Mouse (Mus musculus) ES-E14 (cell line): ENCODE measurements around the gene Armc10. TPM values are rescaled to one million over a fixed set of nuclear protein-coding genes. Genes with fewer than 3 reads are reported as not detected.
A peak's percentile ranks its signal among the peaks of the same experiment; 100 is the strongest.

Experiments used
- DNase-seq: peaks from one replicate; pipeline ENCODE4 v3.0.0-alpha.2; 2013; ENCODE audit warnings: low read depth, low spot score
- H3K27ac ChIP-seq: 2 replicates; pipeline ENCODE4 v1.5.1; 2012; ENCODE audit warnings: low read depth, mild to moderate bottlenecking, low read length, moderate library complexity, mixed read lengths; ENCODE audit not compliant: poor library complexity, insufficient read depth, severe bottlenecking
- H3K36me3 ChIP-seq: 2 replicates; pipeline ENCODE4 v1.6.1; 2012; ENCODE audit warnings: mild to moderate bottlenecking, low read length, moderate library complexity, mixed read lengths; ENCODE audit not compliant: control insufficient read depth, poor library complexity, insufficient read depth, severe bottlenecking
- H3K4me1 ChIP-seq, 2 experiments: fragments of 150-350 bp in 1 of 2; sonication (generic) in 1 of 2; 2 replicates each; pipeline ENCODE4 v1.6.1; 2012; ENCODE audit warnings: low read length in 2 of 2, mild to moderate bottlenecking in 1 of 2, mixed read lengths in 1 of 2; ENCODE audit not compliant: control insufficient read depth in 2 of 2, insufficient read depth in 2 of 2, poor library complexity in 1 of 2
- H3K4me3 ChIP-seq, 2 experiments: fragments of 150-350 bp in 1 of 2; sonication (generic) in 1 of 2; 2 replicates each; pipeline ENCODE4 v1.5.1; 2012; ENCODE audit warnings: low read length in 2 of 2, low read depth in 1 of 2, mild to moderate bottlenecking in 1 of 2, mixed read lengths in 1 of 2; ENCODE audit not compliant: insufficient read depth in 1 of 2, poor library complexity in 1 of 2, severe bottlenecking in 1 of 2
- H3K9ac ChIP-seq: 2 replicates; pipeline ENCODE4 v1.6.1; 2012; ENCODE audit warnings: low read depth, mild to moderate bottlenecking, low read length, mixed read lengths; ENCODE audit not compliant: poor library complexity, insufficient read depth, severe bottlenecking
- H3K9me3 ChIP-seq: fragments of 150-350 bp; sonication (generic); 2 replicates; pipeline ENCODE4 v1.6.1; 2012; ENCODE audit warnings: low read depth, mild to moderate bottlenecking, low read length; ENCODE audit not compliant: control insufficient read depth, insufficient read depth
- CHD2 ChIP-seq: IDR thresholded peaks from 2 replicates; pipeline ENCODE4 v1.6.1; 2014; ENCODE audit warnings: mild to moderate bottlenecking, low read depth, low read length, inconsistent platforms
- HCFC1 ChIP-seq: IDR thresholded peaks from 2 replicates; pipeline ENCODE4 v1.6.1; 2012; ENCODE audit warnings: low read length, inconsistent platforms, borderline replicate concordance; ENCODE audit not compliant: insufficient read depth
- MAFK ChIP-seq: IDR thresholded peaks from 2 replicates; pipeline ENCODE4 v1.6.1; 2014; ENCODE audit warnings: mild to moderate bottlenecking, low read depth, low read length, inconsistent platforms; ENCODE audit not compliant: insufficient read depth
- ZC3H11A ChIP-seq: IDR thresholded peaks from 2 replicates; pipeline ENCODE4 v1.6.1; 2012; ENCODE audit warnings: low read depth, mild to moderate bottlenecking, inconsistent platforms, low read length, borderline replicate concordance
- ZNF384 ChIP-seq: IDR thresholded peaks from 2 replicates; pipeline ENCODE4 v1.6.1; 2012; ENCODE audit warnings: low read depth, low read length, inconsistent platforms
- in situ Hi-C, 2 experiments: fragments of 600-800 bp; cut with MboI; formaldehyde crosslinking; loops; one replicate each; pipeline ENCODE4 v1.15.1; 2025; ENCODE audit warnings: low sequenced_read_pairs in 2 of 2, inconsistent platforms in 1 of 2; ENCODE audit not compliant: unreplicated experiment in 2 of 2
- total RNA-seq: library from RNA; depleted of rRNA; stranded (reverse); fragments of 300-350 nt; gene quantifications from 2 replicates; pipeline ENCODE4 v1.2.3, GENCODE M21; 2012

The Armc10 gene
- total RNA-seq, 1 experiment = 73.6 TPM

DNA sequence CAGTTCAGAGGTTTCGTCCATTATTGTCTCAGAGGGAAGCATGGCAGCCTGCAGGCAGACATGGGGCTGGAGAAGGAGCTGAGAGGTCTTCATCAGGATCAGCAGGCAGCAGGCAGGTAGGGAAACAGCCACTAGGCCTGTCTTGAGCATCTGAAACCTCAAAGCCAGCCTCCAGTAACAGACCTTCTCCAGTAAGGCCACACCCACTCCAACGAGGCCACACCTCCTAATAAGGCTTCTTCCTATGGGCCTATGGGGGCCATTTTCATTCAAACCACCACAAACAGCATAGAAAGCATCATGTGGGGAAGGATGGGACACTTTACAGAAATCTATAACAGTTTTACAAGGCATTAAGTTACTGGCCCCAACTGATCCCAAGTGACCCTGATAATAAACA, 5.1 kb downstream of the Armc10 start:
- H3K9ac ChIP-seq = no peak overlapping the region
- H3K9me3 ChIP-seq = no peaks in the 10 kb centered on the region
- in situ Hi-C loops = no loop called here
- DNase-seq = no peak
- H3K27ac ChIP-seq = no peak overlapping the region
- H3K4me3 ChIP-seq = no peak overlapping the region
- H3K4me1 ChIP-seq = peaks cover 2 to 3% of the 10 kb centered on the region in 2 experiments; a peak in 3 of 4 replicates
- H3K36me3 ChIP-seq = peaks cover 35% of the 10 kb centered on the region
- TF ChIP-seq HCFC1 (no peak), ZC3H11A (no peak), CHD2 (no peak), MAFK (no peak), ZNF384 (no peak)

DNA sequence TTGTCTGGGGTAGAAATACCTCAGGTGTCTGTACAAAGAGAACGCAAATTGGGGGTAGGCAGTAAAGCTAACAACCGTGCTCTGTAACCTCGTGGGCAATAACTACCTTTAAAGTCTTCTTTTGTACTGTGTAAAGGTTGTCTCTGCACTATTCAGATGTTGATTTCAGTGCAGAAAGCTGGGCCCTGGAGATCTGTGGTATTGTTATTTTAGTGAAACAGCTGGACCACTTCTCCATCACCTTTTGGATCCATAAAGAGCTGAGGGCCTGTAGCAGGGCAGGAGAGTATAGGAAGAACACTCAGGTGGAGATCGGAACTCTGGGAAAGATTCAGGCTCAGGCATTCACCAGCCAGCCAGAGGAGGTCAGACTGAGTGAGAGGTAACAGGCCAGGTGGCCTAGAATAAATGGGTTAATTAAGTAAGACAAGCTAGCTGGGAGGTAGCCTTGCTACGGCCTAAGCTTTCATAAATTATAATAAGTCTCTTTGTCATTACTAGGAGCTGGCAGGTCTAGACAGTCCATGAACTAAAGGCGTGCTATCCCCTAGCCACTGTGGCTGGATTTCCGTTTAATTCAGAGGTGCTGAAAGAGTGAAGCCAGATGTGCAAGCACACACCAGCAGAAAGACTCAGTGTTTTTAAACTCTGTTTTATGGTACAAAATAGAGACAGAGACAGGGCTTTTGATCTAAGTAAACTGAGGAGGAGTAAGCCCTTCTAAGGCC, 6.4 kb downstream of the Armc10 start:
- TF ChIP-seq HCFC1 (peak; percentile 42; the same call in 1 of the 2 replicates), MAFK (no peak)
- DNase-seq = no peak
- Histone ChIP-seq H3K36me3 (peaks cover 39% of the 10 kb centered on the region), H3K9ac (no peak overlapping the region), H3K4me1 (peaks cover 2 to 3% of the 10 kb centered on the region in 2 experiments; a peak in 3 of 4 replicates), H3K27ac (no peak overlapping the region; the same call in 1 of the 2 replicates), H3K9me3 (no peaks in the 10 kb centered on the region), H3K4me3 (no peak overlapping the region)
- in situ Hi-C loops = no loop called here

GRCm38 (mm10) chr5:21656912-21657311, 11.3 kb downstream of the Armc10 start:
- H3K4me3 ChIP-seq = no peak overlapping the region
- no peak overlapping the region for H3K27ac ChIP-seq
- no peak overlapping the region for H3K9ac ChIP-seq
- no peaks in the 10 kb centered on the region for H3K9me3 ChIP-seq
- no peak for TF ChIP-seq HCFC1
- no peak for TF ChIP-seq ZC3H11A
- TF ChIP-seq ZNF384 = no peak
- TF ChIP-seq MAFK = no peak
- no peak for TF ChIP-seq CHD2
- peaks cover 0 to 2% of the 10 kb centered on the region in 2 experiments; a peak in 2 of 4 replicates for H3K4me1 ChIP-seq
- H3K36me3 ChIP-seq = peaks cover 33% of the 10 kb centered on the region
- in situ Hi-C loops = no loop called here
- no peak for DNase-seq

- peaks cover 32% of the 10 kb centered on the region for H3K36me3 ChIP-seq
- H3K9ac ChIP-seq = no peak overlapping the region
- in situ Hi-C loops = no loop called here
- DNase-seq = no peak
- no peaks in the 10 kb centered on the region; a peak in 1 of 4 replicates for H3K4me1 ChIP-seq
- no peaks in the 10 kb centered on the region for H3K9me3 ChIP-seq
- TF ChIP-seq CHD2 = no peak
- TF ChIP-seq MAFK = no peak
- no peak for TF ChIP-seq ZC3H11A
- TF ChIP-seq ZNF384 = no peak
- H3K4me3 ChIP-seq = no peak overlapping the region
- H3K27ac ChIP-seq = no peak overlapping the region
Measured at GRCm38 (mm10) chr5:21658038-21658437, 12.4 kb downstream of the Armc10 start.
